Mouse (Mus musculus) limb, embryonic 13.5 days (tissue): ENCODE data around the gene Strbp. TPM values are rescaled to one million over a fixed set of nuclear protein-coding genes. Genes with fewer than 3 reads are reported as not detected.

Source experiments
- ATAC-seq: fragments of 200-750 bp; cut with Nextera tagmentation; 2 replicates; pipeline ENCODE4 v1.8.0; 2017; ENCODE audit warnings: low read depth, moderate number of reproducible peaks, moderate TSS enrichment; ENCODE audit not compliant: low FRiP score
- H3K27ac ChIP-seq: fragments of 300-500 bp; sonication (generic); 2 replicates; pipeline ENCODE4 v1.5.1; 2015; ENCODE audit warnings: inconsistent platforms, mild to moderate bottlenecking, moderate library complexity
- H3K27me3 ChIP-seq: fragments of 300-500 bp; sonication (generic); 2 replicates; pipeline ENCODE4 v1.6.1; 2015; ENCODE audit warnings: mild to moderate bottlenecking, inconsistent platforms
- H3K36me3 ChIP-seq: fragments of 300-500 bp; sonication (generic); 2 replicates; pipeline ENCODE4 v1.6.1; 2015; ENCODE audit warnings: inconsistent platforms, mild to moderate bottlenecking, moderate library complexity
- H3K4me1 ChIP-seq: fragments of 300-500 bp; sonication (generic); 2 replicates; pipeline ENCODE4 v1.6.1; 2015; ENCODE audit warnings: inconsistent platforms
- H3K4me2 ChIP-seq: fragments of 300-500 bp; sonication (generic); replicated peaks from 2 replicates; pipeline ENCODE4 v1.6.1; 2015; ENCODE audit warnings: inconsistent platforms, mild to moderate bottlenecking, moderate library complexity
- H3K4me3 ChIP-seq: fragments of 300-500 bp; sonication (generic); 2 replicates; pipeline ENCODE4 v1.5.1; 2015; ENCODE audit warnings: moderate library complexity, mild to moderate bottlenecking, inconsistent platforms
- H3K9ac ChIP-seq: fragments of 300-500 bp; sonication (generic); 2 replicates; pipeline ENCODE4 v1.6.1; 2015; ENCODE audit warnings: mild to moderate bottlenecking, inconsistent platforms
- H3K9me3 ChIP-seq: fragments of 300-500 bp; sonication (generic); 2 replicates; pipeline ENCODE4 v1.6.1; 2016; ENCODE audit warnings: inconsistent platforms
- WGBS: fragments of 180-500 bp; shearing (Covaris S2); methylation state at CpG from one replicate; pipeline ENCODE4 v1.1.7; 2015; 5-methylcytosine and 5-hydroxymethylcytosine counted together
- microRNA-seq: library from miRNA; unstranded; fragments of <30 nt; microRNA quantifications from one replicate; pipeline ENCODE4, GENCODE M21; 2016
- polyA plus RNA-seq: library from polyadenylated mRNA; unstranded; fragments of >200 nt; fragmentation: Nextera tagmentation; extraction: Ambion mirVana; gene quantifications from 2 replicates; pipeline ENCODE4 v1.2.1, GENCODE M21; 2015

Gene Strbp
- polyA plus RNA-seq, 1 experiment from 2014 or later, result 36.4 TPM

DNA sequence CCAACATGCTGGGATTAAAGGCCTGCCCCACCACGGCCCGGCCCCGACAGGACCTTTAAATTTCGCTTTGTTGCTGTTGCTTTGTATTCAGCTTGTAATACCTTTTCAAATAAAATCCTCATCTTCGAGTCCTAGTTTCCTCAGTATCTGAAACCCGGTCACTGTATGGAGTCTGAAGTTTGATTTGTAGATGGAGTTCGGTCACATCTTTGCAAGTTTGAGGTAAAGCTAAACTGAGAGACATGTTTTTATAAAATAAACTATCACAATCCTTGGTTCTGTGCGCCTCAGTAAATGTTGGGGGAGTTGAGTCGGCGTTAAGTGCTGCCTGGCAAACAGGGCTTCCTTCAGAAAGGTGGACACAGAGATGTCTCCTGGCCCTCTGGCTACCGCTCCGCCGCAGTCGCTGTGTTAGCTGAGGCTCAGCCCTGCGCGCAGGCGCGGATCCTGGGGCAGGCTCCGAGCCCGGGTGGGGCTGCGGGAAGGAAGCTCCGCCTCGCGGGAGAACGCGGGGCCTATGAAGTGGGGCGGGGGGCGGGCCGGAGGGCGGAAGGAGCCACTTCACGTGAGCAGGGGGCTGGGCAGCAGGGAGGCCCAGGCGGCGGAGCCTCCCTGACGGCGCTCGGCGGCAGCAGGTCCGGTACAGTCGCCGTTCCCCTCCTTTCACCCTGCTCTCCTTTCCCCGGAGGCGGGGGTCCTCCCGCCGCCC, 251.8 kb downstream of the Strbp start:
- WGBS, result 8% methylated on average over 43 of the region's 44 CpGs
- Histone ChIP-seq H3K9me3 (no peaks in the 10 kb centered on the region), H3K36me3 (no peaks in the 10 kb centered on the region; the same call in 1 of the 2 replicates), H3K27ac (peak overlapping the region; percentile 81), H3K4me3 (peak overlapping the region; percentile 89), H3K4me2 (peak overlapping the region; percentile 88), H3K4me1 (peaks cover 14% of the 10 kb centered on the region), H3K9ac (peak overlapping the region; percentile 91), H3K27me3 (no peaks in the 10 kb centered on the region)
- ATAC-seq, result peak; percentile 99

DNA sequence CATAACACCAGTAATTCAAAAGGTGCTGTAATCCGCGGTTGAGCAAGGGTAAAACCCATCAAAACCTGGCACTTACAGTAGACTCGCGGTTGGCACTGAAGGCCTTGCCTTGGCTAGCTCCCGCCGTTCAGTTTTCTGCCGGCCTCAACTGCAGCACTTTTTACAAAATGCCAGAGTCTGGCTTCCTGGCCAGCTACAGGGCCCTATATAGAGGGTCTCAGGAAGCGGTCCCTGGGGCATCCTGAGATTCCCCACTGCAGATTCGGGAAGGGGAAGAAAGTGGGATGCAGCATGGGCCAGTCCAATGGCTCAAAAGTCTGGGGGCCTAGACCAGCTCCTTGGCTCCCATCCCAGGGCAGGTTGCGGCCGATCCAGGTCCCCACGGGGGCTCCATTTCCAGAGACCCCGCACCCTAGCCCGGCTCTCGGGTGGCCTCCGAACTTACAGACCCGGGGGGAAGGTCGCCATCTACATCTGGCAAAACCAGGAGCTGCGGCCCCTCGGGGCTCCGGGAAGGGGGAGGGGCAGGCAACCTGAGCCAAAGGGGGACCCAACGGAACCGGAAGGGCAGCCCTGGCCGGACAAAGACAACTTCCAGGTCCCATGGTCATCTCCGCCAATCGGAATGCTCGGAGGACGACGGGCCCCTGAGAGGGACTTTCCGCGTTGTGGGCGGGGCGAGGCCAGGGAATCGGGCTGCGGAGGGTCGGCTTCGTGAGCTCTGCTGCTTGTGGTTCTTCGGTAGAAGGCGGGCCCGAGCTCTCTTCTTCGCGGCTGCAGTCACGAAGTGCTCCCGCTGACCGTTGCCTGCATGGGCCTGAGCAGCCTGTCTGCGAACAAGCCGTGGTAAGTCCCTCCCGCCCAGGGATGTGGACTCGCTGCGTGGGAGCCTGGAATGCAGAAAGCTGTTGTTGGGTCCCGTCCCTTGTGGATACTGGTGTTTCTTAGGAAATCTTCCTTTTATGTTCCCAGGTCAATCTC, 260.8 kb downstream of the Strbp start, which contains the start of the genes Zbtb26, Zbtb6 and Rabgap1:
TSS of gene Zbtb26 (minus strand) at position 525 of the 981 bp plus-strand sequence.
TSS of gene Zbtb6 (minus strand) at position 561 of the 981 bp plus-strand sequence.
TSS of gene Rabgap1 (plus strand) at position 669 of the 981 bp plus-strand sequence.
- ATAC-seq, result peak; percentile 99
- Histone ChIP-seq H3K27me3 (no peaks in the 10 kb centered on the region), H3K4me1 (peaks cover 27% of the 10 kb centered on the region), H3K9me3 (no peaks in the 10 kb centered on the region), H3K36me3 (no peaks in the 10 kb centered on the region; the same call in 1 of the 2 replicates), H3K9ac (peak within 1 kb of the TSS; percentile 95), H3K4me2 (peak within 1 kb of the TSS; percentile 77), H3K27ac (peak within 1 kb of the TSS; percentile 88), H3K4me3 (peak within 1 kb of the TSS; percentile 74)
- under 1% methylated on average over 51 of the region's 51 CpGs for WGBS

Small RNA genes within 50 kb of the gene (microRNA-seq; reads per million reads assigned to microRNA genes)
- gene Mir5128, result not detected

Other genes with a start within 250 kb of the Strbp start
- 1.2 TPM in 2 replicates for gene Gpr21, start 187.5 kb downstream of the Strbp start, polyA plus RNA-seq
- 0.51 and 0.56 TPM in 2 replicates for gene Crb2, start 72.4 kb upstream of the Strbp start, polyA plus RNA-seq